Mouse (Mus musculus) megakaryocyte, embryonic 14.5 days (primary cell): ENCODE results near the gene Ccdc155.

Source experiments
- FLI1 ChIP-seq: IDR thresholded peaks from 2 replicates; pipeline ENCODE4 v1.6.1; 2012; ENCODE audit warnings: low read length, inconsistent platforms, mixed read lengths
- GATA1 ChIP-seq: IDR thresholded peaks from 3 replicates; pipeline ENCODE4 v1.6.1; 2012; ENCODE audit warnings: mixed read lengths, low read length, inconsistent platforms, borderline replicate concordance

- no peak for TF ChIP-seq GATA1
- TF ChIP-seq FLI1, result no peak
These were observed 17.0 kb upstream of the Ccdc155 start for GRCm38 (mm10) chr7:45221680-45222079.
